Mouse (Mus musculus) effector memory CD4-positive, alpha-beta T cell, adult 7 months (primary cell): ENCODE data around the gene Coasy. TPM values are rescaled to one million over a fixed set of nuclear protein-coding genes. Genes with fewer than 3 reads are reported as not detected.

Experiments used
- polyA plus RNA-seq: library from polyadenylated mRNA; unstranded; fragments of 100-300 nt; shearing (Covaris generic); gene quantifications from one replicate; pipeline ENCODE4 v1.2.1, GENCODE M21; 2017

Coasy gene
- 12.0 TPM for polyA plus RNA-seq

GRCm38 (mm10) chr11:101082208-101083082 lies at the start of gene Coasy:
Coasy (plus strand) TSS chr11:101082565.

GRCm38 (mm10) chr11:101069391-101070188 lies 12.8 kb upstream of the Coasy start, which contains the start of gene Naglu:
Naglu (plus strand) TSS chr11:101070012.

GRCm38 (mm10) chr11:101078121-101078520 lies 4.2 kb upstream of the Coasy start, which contains the start of gene Hsd17b1:
Hsd17b1 (plus strand) TSS chr11:101078411.

GRCm38 (mm10) chr11:101086756-101087681 lies 4.7 kb downstream of the Coasy start, which contains the start of gene Mlx:
Mlx (plus strand) TSS chr11:101087277.

GRCm38 (mm10) chr11:101095314-101096024 lies 13.1 kb downstream of the Coasy start, which contains the start of gene Psmc3ip:
Psmc3ip (minus strand) TSS chr11:101095436.

GRCm38 (mm10) chr11:101119761-101120544 lies 37.6 kb downstream of the Coasy start, which contains the start of the genes Retreg3 and Tubg1:
Retreg3 (minus strand) TSS chr11:101119893.
Tubg1 (plus strand) TSS chr11:101119938.

Other genes starting within 250 kb of the Coasy start
- 271 TPM for gene Stat5b, start 231.8 kb upstream of the Coasy start, polyA plus RNA-seq
- gene Stat5a, start 223.2 kb upstream of the Coasy start, polyA plus RNA-seq, result 154 TPM
- gene Stat3, start 143.0 kb upstream of the Coasy start, polyA plus RNA-seq, result 351 TPM
- gene Cavin1, start 111.7 kb upstream of the Coasy start, polyA plus RNA-seq, result not detected
- 1.1 TPM for gene Atp6v0a1, start 73.1 kb upstream of the Coasy start, polyA plus RNA-seq
- 6.4 TPM for gene Naglu, start 12.6 kb upstream of the Coasy start, polyA plus RNA-seq
- gene Hsd17b1, start 4.2 kb upstream of the Coasy start, polyA plus RNA-seq, result 0.38 TPM
- 46.3 TPM for gene Mlx, start 4.7 kb downstream of the Coasy start, polyA plus RNA-seq
- 2.1 TPM for gene Psmc3ip, start 12.9 kb downstream of the Coasy start, polyA plus RNA-seq
- 42.1 TPM for gene Retreg3, start 37.3 kb downstream of the Coasy start, polyA plus RNA-seq
- gene Tubg1, start 37.4 kb downstream of the Coasy start, polyA plus RNA-seq, result 11.4 TPM
- gene Tubg2, start 73.3 kb downstream of the Coasy start, polyA plus RNA-seq, result 0.27 TPM
- 0.11 TPM for gene Cntnap1, start 88.0 kb downstream of the Coasy start, polyA plus RNA-seq
- gene Plekhh3, start 88.8 kb downstream of the Coasy start, polyA plus RNA-seq, result not detected
- not detected for gene Ccr10, start 92.9 kb downstream of the Coasy start, polyA plus RNA-seq
- 87.5 TPM for gene Ezh1, start 143.9 kb downstream of the Coasy start, polyA plus RNA-seq
- 2.8 TPM for gene Ramp2, start 163.5 kb downstream of the Coasy start, polyA plus RNA-seq
- 87.7 TPM for gene Vps25, start 171.1 kb downstream of the Coasy start, polyA plus RNA-seq
- gene Wnk4, start 178.0 kb downstream of the Coasy start, polyA plus RNA-seq, result 0.30 TPM
- gene Cntd1, start 196.4 kb downstream of the Coasy start, polyA plus RNA-seq, result not detected
- 48.4 TPM for gene Coa3, start 196.5 kb downstream of the Coasy start, polyA plus RNA-seq
- 206 TPM for gene Becn1, start 219.7 kb downstream of the Coasy start, polyA plus RNA-seq
- 167 TPM for gene Psme3, start 233.6 kb downstream of the Coasy start, polyA plus RNA-seq
- gene Aoc2, start 242.5 kb downstream of the Coasy start, polyA plus RNA-seq, result 3.3 TPM
- not detected for gene Aoc3, start 248.0 kb downstream of the Coasy start, polyA plus RNA-seq